Mouse (Mus musculus) erythroblast, embryonic 14.5 days (primary cell): ENCODE results near the gene Map2k6. TPM values are rescaled to one million over a fixed set of nuclear protein-coding genes. Genes with fewer than 3 reads are reported as not detected.

Experiments used
- H3K27me3 ChIP-seq: 2 replicates; pipeline ENCODE4 v1.6.1; 2012; ENCODE audit warnings: inconsistent platforms; ENCODE audit not compliant: control insufficient read depth
- H3K36me3 ChIP-seq: 2 replicates; pipeline ENCODE4 v1.6.1; 2012; ENCODE audit warnings: mild to moderate bottlenecking, inconsistent platforms; ENCODE audit not compliant: control insufficient read depth
- H3K4me1 ChIP-seq: 2 replicates; pipeline ENCODE4 v1.6.1; 2012; ENCODE audit warnings: inconsistent platforms; ENCODE audit not compliant: control insufficient read depth
- H3K4me3 ChIP-seq: replicated peaks from 2 replicates; pipeline ENCODE3; 2012; ENCODE audit warnings: moderate library complexity, mild to moderate bottlenecking, inconsistent platforms
- H3K9me3 ChIP-seq: 2 replicates; pipeline ENCODE4 v1.6.1; 2012; ENCODE audit warnings: low read length, inconsistent platforms, mixed read lengths; ENCODE audit not compliant: control insufficient read depth
- GATA1 ChIP-seq: IDR thresholded peaks from 2 replicates; pipeline ENCODE4 v1.6.1; 2012; ENCODE audit warnings: low read length, inconsistent platforms, mixed read lengths
- TAL1 ChIP-seq: IDR thresholded peaks from 3 replicates; pipeline ENCODE4 v1.6.1; 2012; ENCODE audit warnings: low read length, inconsistent platforms, mixed read lengths
- polyA plus RNA-seq: library from polyadenylated mRNA; stranded (reverse); fragments of >175 nt; gene quantifications from 2 replicates; pipeline ENCODE4 v1.2.3, GENCODE M21; 2012

The Map2k6 gene
- polyA plus RNA-seq, 1 experiment = not detected

DNA sequence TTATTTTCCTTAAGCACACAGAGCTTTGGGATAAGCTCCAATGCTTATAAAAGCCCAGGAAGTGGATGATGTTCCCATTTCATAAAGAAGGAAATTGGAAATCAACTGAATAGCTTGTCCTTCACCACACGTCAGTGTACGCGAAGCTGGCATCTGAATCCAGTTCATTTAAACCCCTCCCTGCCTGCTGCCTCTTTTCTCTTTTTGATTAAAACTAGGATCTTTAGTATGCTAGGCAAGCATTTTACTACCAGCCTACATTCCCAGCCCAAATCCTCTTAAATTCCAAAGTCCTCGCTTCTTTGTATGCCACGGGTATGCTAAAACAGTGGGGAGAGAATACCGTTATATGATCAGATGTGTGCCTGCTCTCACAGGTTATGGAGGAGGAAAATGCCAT is 17.8 kb downstream of the Map2k6 start:
- TF ChIP-seq GATA1 = no peak
- TF ChIP-seq TAL1 = no peak
- no peaks in the 10 kb centered on the region for H3K27me3 ChIP-seq
- H3K4me3 ChIP-seq = no peak overlapping the region
- no peaks in the 10 kb centered on the region for H3K4me1 ChIP-seq
- no peaks in the 10 kb centered on the region for H3K36me3 ChIP-seq
- H3K9me3 ChIP-seq = no peaks in the 10 kb centered on the region

DNA sequence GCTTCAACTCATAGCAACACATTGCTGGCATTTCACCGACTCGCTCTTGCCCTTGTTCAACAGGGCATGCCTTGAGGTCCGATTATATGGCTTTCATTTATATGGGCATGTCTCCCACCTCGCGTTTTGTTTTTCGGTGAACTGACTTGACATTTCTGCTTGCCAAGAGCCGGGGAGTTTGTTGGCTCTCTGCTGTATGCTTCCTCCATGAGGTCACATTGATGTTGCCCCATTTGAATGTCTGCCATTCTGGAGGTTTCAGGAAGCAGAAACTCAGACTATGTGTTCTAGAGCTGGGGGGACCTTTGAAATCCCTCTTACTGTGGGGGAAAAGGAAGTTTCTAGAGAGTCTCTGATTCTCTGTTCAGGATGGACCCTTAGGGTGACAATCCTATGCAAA is 21.5 kb downstream of the Map2k6 start:
- TF ChIP-seq TAL1 (no peak), GATA1 (no peak)
- Histone ChIP-seq H3K9me3 (no peaks in the 10 kb centered on the region), H3K4me1 (no peaks in the 10 kb centered on the region), H3K27me3 (no peaks in the 10 kb centered on the region), H3K36me3 (no peaks in the 10 kb centered on the region), H3K4me3 (no peak overlapping the region)

DNA sequence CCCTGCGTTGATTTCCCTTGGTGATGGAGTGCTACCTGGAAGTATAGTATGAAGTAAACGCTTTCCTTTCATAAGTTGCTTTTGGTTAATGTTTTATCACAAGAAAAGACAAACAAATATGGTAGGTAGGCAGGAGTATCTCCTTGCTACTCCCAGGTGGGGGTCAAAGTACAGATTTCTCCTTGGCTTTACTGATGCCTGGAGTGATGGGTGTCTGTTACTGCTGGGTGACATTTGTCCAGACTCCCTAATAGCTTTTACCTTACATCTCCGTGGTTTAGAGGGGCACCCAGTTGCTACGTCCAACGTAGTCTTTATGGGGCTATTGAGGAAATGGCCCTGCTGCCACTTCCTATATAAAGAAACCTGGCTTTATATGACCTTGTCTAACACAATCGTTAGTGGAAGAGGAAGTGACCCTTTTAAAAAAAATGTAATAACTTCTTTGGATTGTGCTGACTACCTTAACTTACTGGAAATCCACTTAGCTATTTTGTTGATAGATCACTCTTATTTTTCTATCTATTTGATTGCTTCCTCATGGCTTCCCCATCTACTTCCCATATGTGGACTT is 27.7 kb downstream of the Map2k6 start:
- TF ChIP-seq GATA1 (no peak), TAL1 (no peak)
- Histone ChIP-seq H3K27me3 (no peaks in the 10 kb centered on the region), H3K4me1 (no peaks in the 10 kb centered on the region), H3K4me3 (no peak overlapping the region), H3K36me3 (no peaks in the 10 kb centered on the region), H3K9me3 (no peaks in the 10 kb centered on the region)

DNA sequence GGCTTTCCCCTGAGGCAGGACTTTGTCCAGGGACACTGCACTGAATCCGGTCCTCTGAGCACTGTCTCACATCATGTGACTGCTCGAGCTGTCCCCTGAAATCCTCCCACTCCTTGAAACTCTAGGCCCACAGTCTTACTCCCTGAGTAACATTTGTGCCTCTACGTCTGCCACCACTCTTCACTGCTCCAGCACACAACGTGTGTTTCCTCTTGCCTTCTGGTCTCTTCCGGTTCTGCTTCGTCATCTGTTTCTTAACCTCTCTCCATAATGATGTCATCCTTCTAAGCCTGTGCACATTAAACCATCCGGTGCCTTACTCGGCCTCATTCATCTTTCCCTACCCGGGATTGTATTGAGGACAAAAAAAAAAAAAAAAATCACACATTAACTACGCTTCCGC is 28.2 kb downstream of the Map2k6 start:
- H3K36me3 ChIP-seq = no peaks in the 10 kb centered on the region
- no peaks in the 10 kb centered on the region for H3K27me3 ChIP-seq
- no peak for TF ChIP-seq GATA1
- TF ChIP-seq TAL1 = no peak
- no peaks in the 10 kb centered on the region for H3K4me1 ChIP-seq
- no peak overlapping the region for H3K4me3 ChIP-seq
- no peaks in the 10 kb centered on the region for H3K9me3 ChIP-seq

DNA sequence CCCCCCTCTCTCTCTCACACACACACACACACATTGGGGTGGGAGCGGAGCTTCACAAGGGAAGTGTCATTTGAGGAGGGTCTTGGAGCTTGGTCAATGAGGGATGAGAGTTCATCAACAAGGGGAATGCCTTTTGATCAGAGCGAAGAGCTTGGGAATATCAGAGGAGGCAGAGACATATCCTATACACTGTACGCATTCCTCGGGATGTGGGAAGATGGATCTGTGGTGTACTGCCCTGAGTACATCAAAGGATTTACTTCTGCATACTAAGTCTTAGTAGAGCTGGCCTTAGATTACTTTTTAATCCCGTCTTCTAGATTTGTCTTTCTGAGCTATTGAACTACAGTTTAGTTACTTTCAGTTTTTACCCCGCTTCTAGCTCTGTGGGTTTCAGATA is 30.1 kb downstream of the Map2k6 start:
- no peaks in the 10 kb centered on the region for H3K36me3 ChIP-seq
- TF ChIP-seq GATA1 (no peak), TAL1 (no peak)
- no peaks in the 10 kb centered on the region for H3K9me3 ChIP-seq

DNA sequence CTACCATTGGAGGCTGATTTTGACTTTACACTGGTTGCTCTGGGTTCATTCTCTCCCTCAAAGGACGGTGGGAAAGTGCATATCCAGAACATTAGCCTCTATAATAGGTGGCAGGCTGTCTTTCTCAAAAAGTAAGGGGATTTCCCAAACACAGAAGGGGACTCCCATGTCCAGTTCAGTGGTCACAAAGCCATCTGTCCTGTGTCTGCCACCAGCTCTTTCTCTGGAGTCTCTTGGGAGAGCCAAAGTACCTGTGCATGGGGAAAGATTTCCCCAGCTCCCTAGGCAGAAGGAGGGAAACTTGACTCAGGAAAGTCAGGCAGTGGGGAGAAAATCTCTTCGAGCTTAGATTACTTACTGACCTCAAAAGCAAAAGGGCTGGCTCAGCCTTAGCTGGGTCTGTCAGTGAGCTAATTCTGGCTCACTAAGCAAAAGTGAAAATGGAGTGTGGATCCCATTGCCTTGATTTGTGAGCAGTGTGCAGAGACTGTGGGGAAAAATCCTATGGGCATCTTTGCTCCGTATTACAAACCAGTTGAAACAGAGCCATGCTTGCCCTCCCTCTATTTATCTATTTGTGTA is 31.0 kb downstream of the Map2k6 start:
- Histone ChIP-seq H3K4me1 (no peaks in the 10 kb centered on the region), H3K4me3 (no peak overlapping the region), H3K27me3 (no peaks in the 10 kb centered on the region), H3K36me3 (no peaks in the 10 kb centered on the region; the same call in 1 of the 2 replicates), H3K9me3 (no peaks in the 10 kb centered on the region)
- TF ChIP-seq TAL1 (no peak), GATA1 (no peak)

More for the DNA sequence above, 30.1 kb downstream of the Map2k6 start:
- H3K4me3 ChIP-seq = no peak overlapping the region
- H3K4me1 ChIP-seq = no peaks in the 10 kb centered on the region
- no peaks in the 10 kb centered on the region for H3K27me3 ChIP-seq

DNA sequence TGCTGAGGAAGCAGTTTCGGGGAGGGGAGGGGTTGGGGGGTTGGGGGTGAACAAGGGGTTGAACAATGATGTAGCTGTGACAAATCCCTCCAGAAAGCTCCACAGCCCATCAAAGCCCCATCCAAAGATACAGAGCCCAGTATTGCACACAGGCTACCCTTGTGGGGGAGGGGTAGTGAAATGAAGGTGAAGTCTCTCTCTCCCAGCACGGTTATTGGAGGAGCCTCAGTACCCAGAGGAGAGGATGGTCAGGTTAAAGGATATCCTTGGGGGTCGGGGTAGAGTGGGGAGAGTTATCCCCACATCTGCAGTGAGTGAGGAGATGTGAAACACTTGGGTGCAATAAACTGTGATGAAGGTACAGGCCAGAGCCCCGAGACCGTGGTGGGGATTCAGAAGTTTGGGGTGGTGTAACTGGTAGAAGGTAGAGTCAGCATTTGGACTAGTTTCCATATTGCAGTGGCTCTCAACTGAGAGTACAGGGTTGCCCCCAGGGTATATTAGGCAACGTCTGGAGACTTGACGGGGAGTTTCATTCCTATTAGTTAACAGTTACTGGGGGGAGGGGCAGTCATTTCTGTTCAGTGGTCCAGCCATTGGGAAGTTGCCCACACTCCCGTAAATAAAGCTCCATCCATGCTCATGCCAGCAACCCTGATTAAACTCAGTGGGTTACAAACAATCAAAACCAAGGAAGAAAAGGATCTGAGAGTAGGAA is 37.1 kb downstream of the Map2k6 start:
- TF ChIP-seq TAL1 (no peak), GATA1 (no peak)
- Histone ChIP-seq H3K4me3 (no peak overlapping the region), H3K9me3 (peaks cover 3% of the 10 kb centered on the region), H3K27me3 (no peaks in the 10 kb centered on the region), H3K36me3 (no peaks in the 10 kb centered on the region; the same call in 1 of the 2 replicates), H3K4me1 (peaks cover 6% of the 10 kb centered on the region)

DNA sequence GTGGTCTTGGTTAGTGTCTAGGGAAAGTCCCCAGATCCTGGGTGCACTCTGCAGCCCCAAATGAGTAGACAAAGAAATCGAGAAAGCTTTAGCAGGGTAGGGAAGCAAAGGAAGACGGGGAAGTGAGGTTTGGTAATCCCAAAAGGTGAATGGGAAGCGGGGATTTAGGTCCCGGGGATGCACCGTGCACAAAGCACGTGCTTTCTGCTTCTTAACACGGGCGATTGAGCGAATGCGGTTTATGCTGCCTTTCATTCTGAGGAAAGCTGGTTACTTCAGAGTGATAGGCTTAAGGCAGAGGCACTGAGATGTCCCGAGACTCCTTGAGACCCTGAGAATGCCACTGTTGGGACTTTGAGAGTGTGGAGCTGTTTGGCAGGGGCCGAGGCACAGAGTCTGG is 38.1 kb downstream of the Map2k6 start:
- Histone ChIP-seq H3K27me3 (no peaks in the 10 kb centered on the region), H3K9me3 (peaks cover 3% of the 10 kb centered on the region), H3K36me3 (no peaks in the 10 kb centered on the region; the same call in 1 of the 2 replicates), H3K4me1 (peaks cover 6% of the 10 kb centered on the region), H3K4me3 (no peak overlapping the region)
- no peak for TF ChIP-seq TAL1
- no peak for TF ChIP-seq GATA1

DNA sequence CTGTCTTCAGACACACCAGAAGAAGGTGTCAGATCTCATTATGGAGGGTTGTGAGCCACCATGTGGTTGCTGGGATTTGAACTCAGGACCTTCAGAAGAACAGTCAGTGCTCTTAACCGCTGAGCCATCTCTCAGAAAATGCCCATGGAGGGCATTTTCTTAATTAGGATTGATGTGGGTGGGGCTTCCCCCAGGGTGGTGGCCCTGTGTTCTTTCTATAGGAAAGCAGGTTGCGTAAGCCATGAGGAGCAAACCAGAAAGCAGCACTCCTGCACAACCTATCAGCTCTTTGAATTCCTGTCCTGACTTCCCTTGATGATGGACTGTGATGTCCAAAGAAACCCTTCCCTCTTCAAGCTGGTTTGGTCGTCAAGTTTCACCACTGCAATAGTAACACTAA is 39.2 kb downstream of the Map2k6 start:
- Histone ChIP-seq H3K36me3 (no peaks in the 10 kb centered on the region; the same call in 1 of the 2 replicates), H3K9me3 (peaks cover 3% of the 10 kb centered on the region), H3K27me3 (no peaks in the 10 kb centered on the region), H3K4me3 (no peak overlapping the region), H3K4me1 (peaks cover 6% of the 10 kb centered on the region)
- TF ChIP-seq TAL1 = no peak
- TF ChIP-seq GATA1 = no peak
